Mouse (Mus musculus) heart, postnatal 36 days (tissue): ENCODE data around the gene Fam131b. TPM values are rescaled to one million over a fixed set of nuclear protein-coding genes. Genes with fewer than 3 reads are reported as not detected.

ENCODE experiments used
- DNase-seq, 2 experiments: peaks; one replicate each; pipeline ENCODE4 v3.0.0; 2021 to 2022
- intact Hi-C: fragments of 180-260 bp; cut with DNase I; formaldehyde crosslinking; loops from one replicate; pipeline ENCODE4 v1.15.1; 2025
- total RNA-seq, 2 experiments: library from RNA; stranded (reverse); gene quantifications; 2 replicates each; pipeline ENCODE4 v1.2.3; 2021

Fam131b gene
- under 1 TPM; 0.54 to 0.89 TPM for total RNA-seq

DNA sequence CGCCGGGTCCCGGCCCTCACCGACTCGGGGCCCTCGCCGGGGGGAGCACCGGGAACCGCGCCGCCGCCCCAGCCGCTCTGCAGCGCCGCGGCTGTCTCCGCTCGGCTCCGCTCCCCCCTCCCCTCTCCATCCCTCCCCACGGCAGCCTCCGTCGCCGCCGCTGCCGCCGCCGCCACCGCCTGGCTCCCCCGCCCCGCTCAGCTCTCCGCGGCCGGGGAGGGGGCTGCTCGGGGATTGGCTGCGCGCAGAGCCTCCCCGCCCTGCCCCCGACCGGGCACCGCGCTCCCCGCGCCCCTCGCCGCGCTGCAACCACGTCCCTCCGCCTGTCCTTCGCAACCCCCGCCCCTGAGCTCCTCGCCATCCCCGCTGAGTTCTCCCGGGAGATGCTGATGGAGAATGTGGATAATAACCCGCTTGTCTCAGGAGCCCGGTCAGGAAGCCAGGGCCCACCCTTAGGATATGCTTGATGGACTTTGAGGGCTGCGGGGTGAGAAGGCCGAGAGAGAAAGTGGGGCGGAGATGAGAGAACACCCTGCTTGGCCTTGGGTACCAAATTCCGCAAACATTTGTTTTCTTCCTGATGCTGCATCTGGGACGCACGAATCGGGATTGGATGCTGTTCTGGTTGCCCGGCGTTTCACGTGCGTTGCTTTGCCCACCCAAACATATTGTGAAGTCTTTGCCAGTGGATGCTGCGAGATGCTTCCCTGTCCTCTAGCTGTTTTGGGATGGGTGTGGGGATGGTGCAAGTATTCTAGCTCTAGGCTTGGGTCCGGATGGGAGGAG lies at the start of gene Fam131b:
Gene Fam131b, minus strand, starts transcription at position 162 of the 786 bp plus-strand sequence.
- intact Hi-C loops = loop anchor here (1.0 to 10.0 kb wide), 4 partner anchors 58 to 560 kb away; no protein-coding TSS in a partner anchor
- peak; percentile 40 to 57 for DNase-seq

DNA sequence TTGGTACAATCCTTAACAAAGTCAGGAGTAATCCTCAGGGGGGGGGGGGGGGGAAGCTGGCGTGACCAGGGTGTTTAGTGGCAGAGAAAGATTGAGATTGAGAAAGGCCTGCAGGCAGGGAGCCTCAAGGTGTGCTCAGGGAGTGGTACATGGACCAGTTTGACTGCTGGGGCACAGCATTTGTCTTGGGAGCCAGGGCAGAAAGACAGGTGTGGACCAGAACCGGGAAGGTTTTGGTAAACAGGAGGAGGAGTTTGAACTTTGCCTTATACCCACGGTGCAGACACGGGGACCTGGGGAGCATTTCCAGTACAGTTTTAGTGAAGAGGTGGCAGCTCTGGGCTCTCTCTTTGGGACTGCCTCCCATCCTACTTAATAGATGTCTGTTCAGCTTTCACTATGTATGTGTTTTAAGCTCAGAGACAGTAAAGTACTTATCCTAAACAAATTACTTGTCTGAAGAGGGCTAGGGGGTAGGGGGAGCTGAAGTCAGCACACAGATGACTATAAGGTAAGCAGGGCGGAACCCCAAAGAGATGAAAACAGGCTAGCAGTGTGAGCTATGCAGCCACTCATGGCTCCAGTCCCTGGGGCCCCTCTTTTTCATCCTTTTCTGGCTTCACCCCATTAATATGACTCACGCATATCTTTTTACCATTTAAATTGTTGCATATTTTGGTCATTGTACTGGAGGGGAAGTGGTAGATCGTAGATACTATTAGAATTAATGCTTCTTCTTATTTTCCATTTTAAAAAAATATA lies 49.4 kb upstream of the Fam131b start:
- no peak for DNase-seq
- intact Hi-C loops = loop anchor here (2.0 kb wide), 1 partner anchor 25 kb away; the partner anchor contains the start of gene Zyx

DNA sequence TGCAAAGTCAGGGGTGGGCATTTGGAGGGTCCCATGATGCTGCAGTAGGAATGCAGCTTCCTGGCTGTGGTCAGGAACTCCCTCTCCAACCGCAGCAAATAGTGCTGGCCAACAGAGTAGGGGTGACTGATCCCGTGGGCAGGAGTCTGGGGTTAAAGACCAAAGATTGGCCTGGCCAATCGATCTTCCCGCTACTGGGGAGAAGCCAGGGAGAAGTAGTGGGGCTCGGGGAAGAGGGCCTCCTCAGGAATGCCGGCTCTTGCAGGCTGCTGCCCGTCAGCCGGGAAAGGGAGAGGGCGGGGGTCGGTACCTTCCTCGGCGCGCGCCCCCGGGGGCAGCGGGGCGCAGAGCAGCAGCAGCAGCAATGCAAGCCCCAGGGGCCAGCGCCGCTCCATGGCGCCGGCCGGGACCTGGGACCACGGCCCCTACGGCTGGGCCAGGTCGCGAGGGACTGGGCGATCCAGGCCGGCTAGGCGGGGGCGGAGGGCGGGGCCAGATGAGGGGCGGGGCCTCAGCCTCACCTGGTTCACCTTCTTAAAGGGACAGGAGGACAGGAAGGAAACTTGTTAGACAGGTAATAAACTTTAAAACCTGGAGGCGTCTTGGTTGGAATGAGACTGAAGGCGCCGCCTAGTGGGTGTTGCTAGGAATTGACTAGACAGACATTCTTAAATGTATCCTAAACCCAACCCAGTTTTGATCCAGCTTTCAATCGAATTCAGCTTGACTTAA lies 48.5 kb upstream of the Fam131b start, which contains the start of gene Epha1:
Gene Epha1, minus strand, starts transcription at position 453 of the 732 bp plus-strand sequence.
- DNase-seq = peak in 1 of 2 experiments; percentile 69
- intact Hi-C loops = loop anchor here (2.0 kb wide), 1 partner anchor 24 kb away; the partner anchor contains the start of gene Zyx

DNA sequence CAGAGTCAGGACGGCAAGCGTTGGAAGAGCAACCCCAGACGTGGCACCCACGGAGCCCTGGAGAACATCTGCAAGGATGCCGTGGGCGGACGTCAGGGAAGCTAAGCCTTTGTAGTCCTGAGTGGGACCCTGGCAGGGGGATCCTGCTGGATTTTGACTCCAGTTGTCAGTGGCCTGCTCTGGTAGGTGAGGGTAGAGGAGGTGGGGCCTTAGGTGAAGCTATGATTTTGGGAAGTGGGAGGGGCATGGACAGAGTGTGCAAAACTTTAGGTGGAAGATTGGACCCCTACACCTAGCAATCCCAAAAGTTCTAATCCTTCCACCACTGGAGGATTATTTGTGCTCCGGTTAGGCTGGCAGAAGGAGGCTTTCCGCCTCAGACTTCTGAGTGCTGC lies 48.0 kb upstream of the Fam131b start:
- intact Hi-C loops = loop anchor here (2.0 kb wide), 1 partner anchor 24 kb away; the partner anchor contains the start of gene Zyx
- no peak for DNase-seq

DNA sequence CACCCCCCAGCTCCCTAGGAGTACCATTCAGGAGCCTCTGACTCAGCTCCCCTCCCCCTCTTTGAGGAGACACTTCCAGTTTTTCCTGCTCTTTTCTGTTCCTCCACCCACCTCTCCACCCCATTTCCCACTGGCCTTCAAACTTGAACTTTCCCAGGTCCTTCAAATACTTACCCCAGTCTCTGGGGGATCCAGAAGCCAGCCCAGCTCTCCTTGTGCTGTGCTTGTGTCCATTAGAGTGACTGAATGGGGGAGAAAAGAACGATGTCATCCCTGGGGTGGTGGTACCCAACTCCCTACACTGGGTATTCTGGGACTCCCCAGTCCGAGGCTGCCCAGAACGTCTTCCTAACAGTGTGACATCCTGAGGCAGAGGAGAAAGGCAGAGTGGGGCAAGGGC lies 47.6 kb upstream of the Fam131b start:
- intact Hi-C loops = loop anchor here (2.0 kb wide), 1 partner anchor 23 kb away; the partner anchor contains the start of gene Zyx
- no peak for DNase-seq

DNA sequence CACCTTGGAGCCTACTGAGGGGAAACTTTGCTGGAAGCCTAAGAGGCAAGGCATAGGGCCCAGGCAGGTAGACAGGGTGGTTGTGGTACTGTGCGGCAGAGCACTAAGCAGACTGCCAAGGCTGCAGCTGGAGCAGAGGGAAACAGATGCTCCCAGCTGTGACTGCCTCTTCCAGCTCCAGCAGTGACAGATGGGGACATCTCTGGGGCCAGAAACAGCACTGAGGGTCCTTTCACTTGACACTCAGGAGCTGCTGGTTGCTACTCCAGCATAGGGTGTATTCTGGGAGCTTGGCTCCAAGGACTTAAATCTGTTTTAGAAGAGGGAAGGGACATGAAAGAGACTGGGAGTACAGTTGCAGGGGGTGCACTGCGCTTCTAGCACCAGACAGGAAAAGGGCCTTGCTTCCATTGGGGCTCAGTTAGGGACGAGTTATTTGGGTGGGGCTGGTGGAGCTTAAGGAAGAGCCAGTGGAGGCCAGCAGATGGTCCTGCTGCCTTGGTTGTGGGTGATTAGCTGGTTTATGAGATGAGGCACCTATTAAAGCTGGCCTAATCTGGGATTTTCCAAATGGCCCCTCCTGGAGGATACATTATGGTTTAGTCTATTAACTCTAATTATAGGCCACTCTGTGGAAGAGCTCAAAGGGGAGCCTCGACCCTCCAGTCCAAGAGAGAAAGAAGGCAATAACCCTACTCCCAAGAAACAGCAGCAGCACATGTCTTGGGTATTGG lies 46.4 kb upstream of the Fam131b start:
- intact Hi-C loops = no loop called here
- DNase-seq = no peak

DNA sequence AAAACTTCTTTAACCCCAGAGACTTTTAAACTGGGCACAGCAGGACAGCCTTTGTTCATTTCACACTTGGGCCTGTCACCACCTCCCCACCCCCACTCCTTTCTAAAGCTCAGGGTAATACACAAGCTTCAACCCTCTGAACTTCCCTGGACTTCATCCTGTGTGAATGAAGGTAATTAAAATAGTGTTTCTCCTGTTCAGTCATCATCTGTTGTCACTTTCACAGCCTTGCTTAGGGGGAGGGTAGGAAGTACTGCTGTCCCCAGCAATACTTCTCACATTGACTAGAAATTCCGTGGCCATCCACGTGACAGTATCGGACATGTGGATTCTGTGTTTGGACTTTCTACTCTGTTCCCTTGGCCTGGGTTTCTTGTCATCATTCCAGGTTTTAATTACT lies 45.4 kb upstream of the Fam131b start:
- intact Hi-C loops = no loop called here

DNA sequence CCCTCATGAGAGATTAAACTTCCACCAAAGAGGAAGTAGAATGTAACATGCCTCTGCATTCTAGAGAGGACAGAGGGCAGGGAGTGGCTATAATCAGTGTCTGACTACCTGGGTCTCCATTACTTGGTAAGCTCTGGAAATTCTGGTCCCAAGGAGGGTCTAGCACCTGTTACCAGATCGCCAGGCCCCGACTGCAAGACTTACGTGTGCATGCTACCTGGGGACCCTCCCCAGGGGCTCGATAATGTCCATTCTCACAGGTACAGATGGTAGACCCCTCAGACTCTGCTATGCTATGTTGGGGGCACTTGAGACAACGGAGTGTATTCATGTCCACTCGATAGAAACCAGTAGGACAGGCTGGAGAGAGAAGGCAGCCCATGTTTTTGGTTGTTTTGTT lies 40.8 kb upstream of the Fam131b start:
- DNase-seq = no peak
- intact Hi-C loops = no loop called here

More for the DNA sequence above, 45.4 kb upstream of the Fam131b start:
- no peak for DNase-seq

DNA sequence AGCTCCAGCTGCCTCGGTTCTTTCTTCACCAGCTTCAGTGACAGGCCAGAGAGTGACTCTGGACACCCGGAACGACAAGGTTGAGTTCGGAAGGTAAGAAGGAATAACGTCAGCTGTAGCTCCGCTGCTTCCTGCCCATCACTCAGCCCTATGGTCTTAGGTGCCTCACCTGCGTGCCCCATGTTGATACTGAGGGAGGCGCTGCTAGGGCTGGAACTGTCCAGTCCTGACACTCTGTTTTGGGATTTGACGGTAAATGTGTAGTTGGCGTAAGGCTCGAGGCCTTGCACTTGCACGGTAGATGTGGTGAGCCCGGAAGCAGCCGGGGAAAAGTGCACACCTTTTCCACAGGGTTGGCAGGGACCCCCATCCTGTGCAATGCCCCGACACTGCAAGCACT lies 40.2 kb upstream of the Fam131b start:
- intact Hi-C loops = no loop called here
- no peak for DNase-seq

DNA sequence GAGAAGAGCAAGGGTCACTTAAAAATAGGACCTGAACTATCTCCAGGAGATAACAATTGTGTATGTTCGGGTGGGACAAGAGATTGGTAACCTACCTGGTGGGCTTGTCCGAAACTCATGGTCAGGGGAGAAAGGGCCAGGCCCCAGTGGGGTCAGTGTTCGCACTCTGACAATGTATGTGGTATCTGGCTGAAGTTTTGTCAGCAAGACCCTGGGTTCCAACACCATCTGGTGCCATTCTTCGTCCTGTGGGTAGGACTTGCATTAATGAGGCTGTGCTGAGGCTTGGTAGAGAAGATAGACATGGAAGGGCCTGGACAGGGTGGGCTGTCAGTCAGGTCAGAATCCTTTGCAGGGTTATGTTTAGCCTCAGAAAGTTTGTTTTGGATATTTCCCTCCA lies 39.6 kb upstream of the Fam131b start:
- intact Hi-C loops = no loop called here
- DNase-seq = no peak

DNA sequence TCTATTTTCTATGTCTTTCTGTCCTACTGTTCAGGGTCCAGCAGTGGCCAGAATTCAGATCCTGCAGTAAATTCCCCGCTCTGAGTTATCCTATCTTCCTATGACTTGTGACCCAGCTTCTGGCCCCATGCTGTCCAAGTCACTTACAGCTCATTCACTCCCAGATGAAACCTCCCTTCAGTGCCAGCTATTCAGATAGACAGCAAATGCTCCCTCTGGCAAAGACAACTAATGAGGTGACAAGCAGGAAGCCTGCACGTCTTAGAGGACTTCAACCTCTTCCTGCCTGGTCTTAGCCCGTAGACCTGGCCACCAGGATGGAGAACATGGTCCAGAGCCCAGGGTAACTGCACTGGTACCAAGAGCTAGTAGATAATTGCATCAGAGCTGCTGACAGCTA lies 38.5 kb upstream of the Fam131b start:
- DNase-seq = peak in 1 of 2 experiments; percentile 22
- intact Hi-C loops = no loop called here

DNA sequence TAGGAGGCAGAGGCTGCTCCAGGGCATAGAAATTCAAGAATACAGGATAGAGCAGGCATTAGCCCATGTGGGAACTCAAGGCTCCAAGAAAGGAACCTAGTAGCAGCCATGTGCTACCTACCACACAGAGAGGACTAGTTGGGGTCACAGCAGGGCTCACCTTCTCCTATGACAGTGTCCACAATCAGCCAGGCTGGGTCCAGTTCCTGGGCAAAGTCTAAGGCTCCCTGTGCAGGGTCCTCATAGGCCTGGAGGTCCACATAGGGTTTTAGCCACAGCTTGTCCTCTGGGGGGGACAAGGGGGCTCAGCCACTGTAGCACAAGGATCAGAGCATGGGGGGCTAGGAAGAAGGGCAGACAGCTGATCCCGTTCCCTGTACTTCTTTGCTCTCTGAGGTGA lies 38.1 kb upstream of the Fam131b start:
- intact Hi-C loops = no loop called here
- peak in 1 of 2 experiments; percentile 5 for DNase-seq

DNA sequence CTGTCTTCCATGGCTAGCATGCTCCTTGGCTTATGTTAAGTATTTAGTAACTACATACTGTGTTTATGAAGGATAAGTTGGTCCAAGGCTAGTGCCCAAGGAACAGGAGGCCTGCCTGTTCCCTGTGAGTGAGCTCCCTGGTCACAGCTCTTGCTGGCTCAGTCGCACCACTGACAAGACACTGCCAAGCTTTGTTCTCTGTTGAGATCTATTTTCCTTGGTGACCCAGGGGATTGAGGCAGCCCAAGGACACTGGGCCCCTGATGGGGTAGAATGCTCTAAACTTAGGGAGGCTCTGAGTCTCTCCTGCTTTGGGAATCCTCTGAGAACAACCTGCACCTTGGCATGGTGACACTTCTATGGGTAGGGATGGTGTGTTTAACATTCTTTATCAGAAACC lies 37.6 kb upstream of the Fam131b start:
- intact Hi-C loops = no loop called here
- peak in 1 of 2 experiments; percentile 17 for DNase-seq

DNA sequence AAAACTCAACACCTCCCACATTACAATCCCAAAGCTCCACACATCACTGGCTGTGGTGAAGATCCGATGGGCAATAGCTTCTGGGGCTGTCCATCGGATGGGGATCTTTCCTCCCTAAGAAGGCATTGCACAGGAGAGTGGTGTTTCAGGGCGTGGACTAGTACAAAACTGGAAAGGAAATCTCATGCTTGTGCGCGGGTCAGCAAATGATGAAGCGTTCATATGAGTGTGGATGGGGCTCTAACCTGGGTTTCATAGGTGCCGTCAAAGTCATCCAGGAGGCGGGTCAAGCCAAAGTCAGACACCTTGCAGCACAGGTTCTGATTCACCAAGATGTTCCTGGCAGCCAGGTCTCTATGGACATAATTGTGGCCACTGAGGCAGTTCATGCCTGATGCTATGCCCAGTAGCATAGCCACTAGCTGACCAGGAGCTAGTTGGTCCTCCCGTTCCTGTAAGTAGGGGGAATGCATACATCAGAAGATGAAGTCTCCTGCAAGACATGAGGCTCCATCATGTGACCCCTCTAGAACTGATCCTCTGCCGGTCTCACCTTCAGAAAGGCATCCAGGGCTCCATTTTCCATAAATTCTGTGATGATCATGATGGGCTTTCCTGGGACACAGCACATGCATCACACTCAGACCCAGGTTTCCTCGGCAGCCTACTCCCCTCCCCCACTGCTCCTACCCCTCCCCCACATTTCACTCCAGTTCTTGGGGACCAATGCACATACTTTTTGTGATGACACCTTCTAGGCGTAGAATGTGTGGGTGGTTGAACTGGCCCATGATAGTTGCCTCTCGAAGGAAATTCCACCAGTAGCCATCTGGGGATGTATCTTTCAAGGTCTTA lies 36.8 kb upstream of the Fam131b start:
- intact Hi-C loops = no loop called here
- peak in 1 of 2 experiments; percentile 11 for DNase-seq

DNA sequence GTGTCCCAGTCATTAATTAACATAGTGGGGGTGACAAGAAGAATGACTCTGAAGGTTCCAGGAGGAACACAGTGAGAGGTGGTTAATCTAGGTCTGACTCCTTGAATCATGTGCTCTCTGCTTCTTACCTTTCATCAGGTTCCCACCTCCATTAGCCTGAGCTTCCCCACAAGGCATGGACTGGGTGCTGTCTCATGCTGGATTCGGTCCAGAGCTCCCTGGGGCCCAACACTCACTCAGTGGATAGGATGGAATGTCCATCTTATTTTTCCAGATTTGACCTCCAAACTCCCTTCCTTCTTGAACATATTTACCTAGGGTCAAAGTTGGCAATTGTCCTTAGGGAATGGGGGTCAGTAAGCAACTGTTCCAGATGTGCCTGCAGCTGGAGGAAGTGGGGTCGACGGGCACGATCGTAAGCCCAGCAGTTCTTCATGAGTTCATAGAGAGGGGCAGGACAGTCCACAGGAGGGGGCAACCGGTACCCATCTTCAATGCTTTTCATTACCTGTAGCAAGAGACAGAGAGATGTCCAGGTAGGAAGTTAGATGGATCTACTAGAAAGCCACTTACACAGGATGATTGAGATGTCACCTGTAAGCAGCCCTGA lies 35.9 kb upstream of the Fam131b start:
- intact Hi-C loops = no loop called here
- DNase-seq = no peak

DNA sequence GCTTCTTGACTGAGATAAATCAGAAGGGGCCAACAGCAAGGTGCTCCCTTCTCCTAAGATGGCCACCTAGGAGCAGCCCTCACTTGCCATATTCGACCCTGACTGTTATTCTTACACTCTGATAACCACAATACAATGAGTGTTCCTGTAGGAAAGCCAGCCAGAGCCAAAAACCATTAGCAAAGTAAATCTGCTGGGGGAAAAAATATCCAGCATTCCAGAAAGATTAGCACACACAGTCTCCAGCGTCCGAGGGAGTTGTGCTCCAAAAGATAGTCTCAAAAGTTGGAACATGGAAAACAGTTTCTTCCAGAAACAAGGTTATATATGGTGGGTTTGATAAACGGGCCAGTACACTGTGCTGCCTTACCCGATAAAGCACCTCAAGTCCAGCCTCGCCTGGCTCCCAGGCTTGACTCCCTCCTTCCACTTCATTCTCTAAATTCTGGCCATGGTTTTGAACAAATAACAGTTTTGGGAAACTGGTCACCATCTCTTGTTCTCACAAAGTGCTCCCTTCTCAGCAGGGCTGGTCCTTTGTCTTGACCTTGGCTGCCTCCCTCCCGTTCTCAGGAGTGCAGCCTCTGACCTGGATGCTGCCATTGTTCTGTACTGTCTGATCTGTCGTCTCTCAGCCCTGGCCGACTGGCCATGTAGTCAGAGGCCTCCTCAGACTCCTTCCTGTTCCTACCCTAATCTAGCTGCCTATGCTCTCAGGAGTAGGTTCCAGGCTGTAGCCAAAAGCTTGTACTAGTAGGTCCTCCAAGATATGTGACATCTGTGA lies 35.1 kb upstream of the Fam131b start:
- intact Hi-C loops = no loop called here
- DNase-seq = peak in 1 of 2 experiments; percentile 43

DNA sequence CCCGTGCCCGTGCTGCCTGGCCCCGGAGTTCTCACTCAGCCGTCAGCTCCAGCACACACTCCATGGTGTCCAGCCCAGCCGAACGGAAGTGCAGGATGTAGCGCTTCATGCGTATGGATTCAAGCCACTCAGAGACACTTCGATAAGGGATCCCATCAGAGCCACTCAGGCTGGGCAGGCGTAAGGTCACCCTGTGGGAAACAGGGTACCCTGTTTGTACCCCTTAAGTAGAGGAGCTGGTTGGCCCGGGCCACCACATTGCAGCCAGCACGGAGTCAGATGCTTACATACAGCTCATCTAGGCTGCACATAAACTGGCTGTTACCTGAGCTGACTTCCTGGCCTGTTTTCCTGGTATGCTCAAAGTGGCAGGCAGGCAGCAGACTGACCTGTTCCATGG lies 34.5 kb upstream of the Fam131b start:
- DNase-seq = no peak
- intact Hi-C loops = no loop called here

DNA sequence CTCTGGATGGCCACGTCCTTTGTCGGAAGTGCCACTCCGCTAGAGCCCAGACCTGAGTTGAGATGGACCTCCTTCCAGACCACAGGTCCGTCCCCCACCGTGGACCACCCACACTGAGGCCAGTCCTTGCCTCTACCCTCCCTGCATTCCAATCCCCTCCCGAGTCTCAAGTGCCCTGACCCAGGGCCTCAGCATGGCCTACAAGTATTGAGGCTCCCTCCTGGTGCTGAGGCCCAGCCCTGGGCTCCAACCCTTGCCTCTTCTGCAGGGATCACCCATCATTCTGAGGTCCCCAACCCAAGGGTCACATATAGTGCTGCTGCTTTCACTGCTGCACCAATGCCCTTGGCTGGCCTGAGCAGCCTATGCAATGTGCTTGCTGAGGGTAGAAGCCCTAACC lies 33.5 kb upstream of the Fam131b start:
- DNase-seq = peak in 1 of 2 experiments; percentile 7
- intact Hi-C loops = no loop called here
